Mouse (Mus musculus): ENCODE results near the gene Tubb4b. TPM values are rescaled to one million over a fixed set of nuclear protein-coding genes. Genes with fewer than 3 reads are reported as not detected.

The Tubb4b gene
- 527 and 537 TPM in 2 replicates for polyA plus RNA-seq (2012; rRNA removed)

DNA sequence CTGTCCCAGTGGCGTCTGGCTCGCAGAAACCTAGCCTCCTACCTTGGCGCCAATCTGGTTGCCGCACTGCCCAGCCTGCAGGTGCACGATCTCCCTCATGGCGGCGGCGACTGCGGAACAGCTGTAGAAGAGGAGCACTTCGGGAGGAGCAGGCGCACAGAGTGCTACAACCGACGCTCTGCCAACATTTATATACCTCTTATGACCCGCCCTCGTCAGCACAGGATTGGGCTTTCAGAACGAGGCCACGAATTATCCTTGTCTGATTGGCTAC is at the start of gene Tubb4b:
Gene Tubb4b, minus strand, starts transcription at position 211 of the 274 bp plus-strand sequence.
- peaks cover 4% of the 10 kb centered on the region; the same call in 1 of the 2 replicates for H3K4me1 ChIP-seq (ENCODE audit: control insufficient read depth, insufficient read depth, low read length)
- H3K4me3 ChIP-seq (ENCODE audit: insufficient read depth, low read length), result peak within 1 kb of the TSS; percentile 56
- H3K27ac ChIP-seq (ENCODE audit: insufficient read depth, low read length), result peak within 1 kb of the TSS; percentile 82
- TF ChIP-seq POLR2A (IDR thresholded peaks at IDR 0.05; ENCODE audit: extremely low read depth, insufficient read depth, low read length), result peak; percentile 100
- no peak for TF ChIP-seq CTCF (IDR thresholded peaks at IDR 0.05; ENCODE audit: extremely low read depth, insufficient read depth, low read length)

DNA sequence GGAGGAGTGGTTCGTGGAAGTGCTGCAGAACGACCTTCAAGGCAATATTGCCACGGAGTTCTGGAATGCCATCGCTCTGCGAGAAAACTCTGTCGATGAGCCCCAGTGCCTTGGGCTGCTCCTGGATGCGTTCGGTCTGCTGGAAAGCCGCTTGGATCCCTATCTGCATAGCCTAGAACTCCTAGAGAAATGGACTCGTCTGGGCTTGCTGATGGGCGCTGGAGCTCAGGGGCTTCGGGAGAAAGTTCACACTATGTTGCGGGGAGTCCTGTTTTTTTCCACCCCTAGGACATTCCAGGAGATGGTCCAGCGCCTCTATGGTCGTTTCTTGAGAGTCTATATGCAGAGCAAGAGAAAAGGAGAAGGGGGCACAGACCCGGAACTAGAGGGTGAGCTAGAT is 48.5 kb upstream of the Tubb4b start:
- TF ChIP-seq CTCF (IDR thresholded peaks at IDR 0.05; ENCODE audit: extremely low read depth, insufficient read depth, low read length) (no peak), POLR2A (IDR thresholded peaks at IDR 0.05; ENCODE audit: extremely low read depth, insufficient read depth, low read length) (no peak)
- Histone ChIP-seq H3K4me1 (ENCODE audit: control insufficient read depth, insufficient read depth, low read length) (no peaks in the 10 kb centered on the region; the same call in 1 of the 2 replicates), H3K4me3 (ENCODE audit: insufficient read depth, low read length) (peak overlapping the region; percentile 81), H3K27ac (ENCODE audit: insufficient read depth, low read length) (no peak overlapping the region)

DNA sequence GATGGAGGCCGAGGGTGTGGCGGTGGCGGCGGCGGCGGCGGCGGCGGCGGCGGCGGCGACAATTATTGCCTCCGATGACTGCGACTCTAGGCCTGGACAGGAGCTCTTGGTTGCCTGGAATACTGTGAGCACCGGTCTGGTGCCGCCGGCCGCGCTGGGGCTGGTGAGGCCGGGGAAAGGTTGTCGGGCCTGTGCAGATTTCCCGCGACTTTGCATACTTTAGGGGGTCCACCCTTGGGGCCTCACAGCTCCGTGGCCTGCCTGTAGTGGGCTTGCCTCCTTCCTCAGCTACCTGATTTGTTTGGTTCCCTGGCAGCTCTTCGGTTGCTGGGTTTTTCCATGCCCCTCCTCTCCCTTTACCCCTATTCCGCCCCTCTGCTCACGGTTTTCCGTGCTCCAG is 48.0 kb upstream of the Tubb4b start:
- Histone ChIP-seq H3K27ac (ENCODE audit: insufficient read depth, low read length) (no peak overlapping the region), H3K4me3 (ENCODE audit: insufficient read depth, low read length) (peak overlapping the region; percentile 81), H3K4me1 (ENCODE audit: control insufficient read depth, insufficient read depth, low read length) (no peaks in the 10 kb centered on the region; the same call in 1 of the 2 replicates)
- TF ChIP-seq POLR2A (IDR thresholded peaks at IDR 0.05; ENCODE audit: extremely low read depth, insufficient read depth, low read length), result no peak
- TF ChIP-seq CTCF (IDR thresholded peaks at IDR 0.05; ENCODE audit: extremely low read depth, insufficient read depth, low read length), result no peak

DNA sequence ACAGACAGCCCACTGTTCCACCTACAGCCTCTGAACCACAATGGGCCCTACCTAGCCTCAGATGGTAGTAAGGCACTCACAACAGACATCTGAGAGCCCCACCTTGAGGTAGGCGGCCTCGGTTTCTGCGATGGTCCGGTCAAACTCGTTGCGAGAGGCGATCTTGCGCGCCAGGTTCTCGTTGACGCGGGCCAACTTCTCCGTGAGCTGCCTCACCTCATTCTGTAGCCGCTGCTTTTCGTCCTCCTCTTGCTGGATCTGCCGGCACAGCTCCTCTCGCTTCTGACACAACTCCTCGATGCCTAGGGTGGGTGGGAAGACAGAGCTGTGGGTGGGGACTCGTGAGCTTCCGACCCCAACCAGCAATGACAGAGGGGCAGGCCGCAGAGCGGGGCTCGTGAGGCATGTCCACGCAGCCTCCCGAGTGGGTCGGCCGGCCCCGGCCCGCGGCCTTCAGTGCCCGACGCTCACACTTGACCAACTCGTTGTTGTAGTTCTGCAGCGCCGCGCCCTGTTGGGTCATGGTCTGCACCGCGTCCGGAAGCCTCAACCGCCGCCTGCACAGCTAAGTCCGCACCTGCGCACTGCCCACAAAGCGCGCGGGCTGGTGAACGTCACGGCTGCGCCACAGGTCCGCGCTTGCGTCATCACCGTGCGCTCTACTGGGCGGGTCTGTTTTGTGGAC is 47.5 kb upstream of the Tubb4b start, which contains the start of the genes Ssna1 and Anapc2:
Gene Ssna1, minus strand, starts transcription at position 612 of the 685 bp plus-strand sequence.
Gene Anapc2, plus strand, starts transcription at position 652 of the 685 bp plus-strand sequence.
- TF ChIP-seq POLR2A (IDR thresholded peaks at IDR 0.05; ENCODE audit: extremely low read depth, insufficient read depth, low read length) (peak; percentile 92), CTCF (IDR thresholded peaks at IDR 0.05; ENCODE audit: extremely low read depth, insufficient read depth, low read length) (0 out of 2 replicates have a peak, but pooled peaks have one; percentile 20)
- Histone ChIP-seq H3K27ac (ENCODE audit: insufficient read depth, low read length) (no peak within 1 kb of the TSS), H3K4me3 (ENCODE audit: insufficient read depth, low read length) (peak within 1 kb of the TSS; percentile 81), H3K4me1 (ENCODE audit: control insufficient read depth, insufficient read depth, low read length) (no peaks in the 10 kb centered on the region; the same call in 1 of the 2 replicates)

DNA sequence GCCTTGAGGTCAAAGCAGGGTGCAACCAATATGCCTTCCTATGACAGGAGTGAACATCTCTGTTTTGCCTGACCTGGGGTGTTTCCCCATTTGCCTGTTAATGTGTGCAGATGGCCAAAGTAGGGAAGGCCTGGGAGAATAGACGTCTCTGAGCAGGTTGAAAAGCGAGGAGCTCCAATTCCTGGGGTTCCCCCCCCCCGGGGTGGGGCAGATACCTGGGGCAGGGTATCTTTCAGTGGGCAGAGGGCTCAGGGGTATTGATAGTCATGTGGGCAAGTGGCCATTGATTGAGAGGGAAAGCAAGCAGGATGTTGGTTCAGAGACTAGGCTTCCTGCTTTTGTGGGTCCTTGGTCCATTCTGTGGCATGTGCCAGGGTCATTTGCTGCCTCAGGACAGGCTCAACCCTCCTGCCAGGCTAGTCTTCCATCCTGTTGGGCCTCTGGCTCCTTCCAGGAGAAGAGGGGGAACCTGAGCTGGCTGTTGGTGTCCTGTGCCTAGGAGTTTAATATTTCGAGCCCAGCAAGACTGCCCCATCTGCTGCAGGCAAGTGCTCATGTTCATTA is 43.3 kb upstream of the Tubb4b start:
- peak overlapping the region; percentile 7 for H3K27ac ChIP-seq (ENCODE audit: insufficient read depth, low read length)
- H3K4me3 ChIP-seq (ENCODE audit: insufficient read depth, low read length), result no peak overlapping the region
- TF ChIP-seq POLR2A (IDR thresholded peaks at IDR 0.05; ENCODE audit: extremely low read depth, insufficient read depth, low read length) (no peak), CTCF (IDR thresholded peaks at IDR 0.05; ENCODE audit: extremely low read depth, insufficient read depth, low read length) (no peak)
- peaks cover 7% of the 10 kb centered on the region for H3K4me1 ChIP-seq (ENCODE audit: control insufficient read depth, insufficient read depth, low read length)

DNA sequence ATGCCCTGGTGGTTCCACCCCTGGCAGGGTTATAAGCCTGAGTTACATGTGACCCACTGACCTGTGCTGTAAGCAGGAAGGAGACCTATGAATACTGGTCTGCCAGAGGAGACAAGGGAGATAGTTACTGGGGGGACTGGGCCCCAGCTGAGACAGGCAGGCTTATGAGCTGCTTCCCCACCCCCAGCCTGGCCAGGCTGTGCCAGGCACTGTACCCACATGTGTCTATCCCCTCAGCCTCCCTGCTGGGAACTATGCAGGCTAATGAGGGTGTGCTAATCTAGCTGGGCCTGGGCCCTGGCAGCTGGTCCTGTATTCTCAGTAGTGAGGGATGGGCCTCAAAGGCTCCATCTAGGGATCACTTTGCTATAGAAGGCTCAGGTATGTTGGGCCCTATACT is 42.7 kb upstream of the Tubb4b start:
- H3K4me1 ChIP-seq (ENCODE audit: control insufficient read depth, insufficient read depth, low read length), result peaks cover 7% of the 10 kb centered on the region
- no peak overlapping the region for H3K4me3 ChIP-seq (ENCODE audit: insufficient read depth, low read length)
- TF ChIP-seq CTCF (IDR thresholded peaks at IDR 0.05; ENCODE audit: extremely low read depth, insufficient read depth, low read length) (no peak), POLR2A (IDR thresholded peaks at IDR 0.05; ENCODE audit: extremely low read depth, insufficient read depth, low read length) (0 out of 2 replicates have a peak, but pooled peaks have one; percentile 12)
- peak overlapping the region; percentile 89 for H3K27ac ChIP-seq (ENCODE audit: insufficient read depth, low read length)

DNA sequence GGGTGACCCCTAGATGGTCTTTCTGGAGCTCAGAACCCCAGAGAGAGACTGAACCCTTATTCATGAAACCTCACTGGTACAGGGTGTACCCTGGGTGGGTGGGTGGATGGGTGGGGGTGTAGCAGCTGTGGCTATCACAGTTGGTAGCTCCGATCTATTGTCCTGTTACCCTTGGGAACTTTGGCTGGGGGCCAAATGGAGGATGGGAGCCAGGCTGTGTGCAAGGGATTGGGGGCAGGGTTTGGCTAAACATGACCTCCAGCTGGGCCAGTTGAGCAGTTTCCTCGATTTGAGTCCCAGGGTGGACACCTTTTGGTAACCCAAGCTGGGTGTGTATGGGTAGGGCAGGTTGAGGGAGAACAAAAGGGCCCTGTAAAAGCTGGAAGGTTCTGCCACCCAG is 42.2 kb upstream of the Tubb4b start:
- TF ChIP-seq POLR2A (IDR thresholded peaks at IDR 0.05; ENCODE audit: extremely low read depth, insufficient read depth, low read length) (no peak), CTCF (IDR thresholded peaks at IDR 0.05; ENCODE audit: extremely low read depth, insufficient read depth, low read length) (no peak)
- H3K4me3 ChIP-seq (ENCODE audit: insufficient read depth, low read length), result peak overlapping the region; percentile 27
- peak overlapping the region; percentile 89 for H3K27ac ChIP-seq (ENCODE audit: insufficient read depth, low read length)
- H3K4me1 ChIP-seq (ENCODE audit: control insufficient read depth, insufficient read depth, low read length), result peaks cover 7% of the 10 kb centered on the region

DNA sequence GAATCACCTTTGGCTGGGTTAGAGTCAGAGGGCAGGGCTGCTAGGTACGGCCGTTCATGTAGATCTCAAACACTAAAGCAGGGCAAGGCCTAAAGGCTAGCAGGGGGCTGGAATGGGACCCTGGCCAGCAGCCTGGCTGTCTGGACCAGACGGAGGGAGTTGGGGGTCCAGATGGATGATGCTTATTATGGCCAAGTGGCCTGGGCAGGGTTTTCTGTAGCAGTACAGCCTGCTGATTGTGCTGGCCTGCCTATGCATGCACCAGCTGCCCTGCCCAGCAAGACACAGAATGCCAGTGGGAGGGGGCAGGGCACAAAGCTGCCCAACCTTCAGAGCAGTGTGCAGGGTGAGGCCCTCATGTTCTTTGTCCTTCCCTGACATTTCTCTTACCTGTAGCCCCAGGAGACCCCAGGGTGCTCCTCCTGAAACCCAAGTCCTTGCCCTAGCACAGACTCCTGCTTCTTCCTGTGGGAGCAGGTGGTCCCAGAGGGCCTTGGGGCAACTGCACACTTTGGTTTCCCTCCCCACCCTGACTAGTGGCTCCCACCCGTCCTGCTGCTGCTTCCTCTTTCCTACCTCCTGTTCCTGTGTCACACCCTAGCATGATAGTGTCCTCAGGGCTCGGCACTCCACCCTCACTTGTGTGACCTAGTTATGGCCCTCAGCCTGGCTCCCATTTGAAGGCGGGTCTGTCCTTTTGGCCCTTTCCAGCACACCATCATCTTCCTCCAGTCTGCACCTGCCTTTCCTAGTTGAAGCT is 41.6 kb upstream of the Tubb4b start:
- Histone ChIP-seq H3K27ac (ENCODE audit: insufficient read depth, low read length) (peak overlapping the region; percentile 88), H3K4me1 (ENCODE audit: control insufficient read depth, insufficient read depth, low read length) (peaks cover 7% of the 10 kb centered on the region), H3K4me3 (ENCODE audit: insufficient read depth, low read length) (peak overlapping the region; percentile 27)
- TF ChIP-seq CTCF (IDR thresholded peaks at IDR 0.05; ENCODE audit: extremely low read depth, insufficient read depth, low read length) (no peak), POLR2A (IDR thresholded peaks at IDR 0.05; ENCODE audit: extremely low read depth, insufficient read depth, low read length) (peak; percentile 21; the same call in 1 of the 2 replicates)

DNA sequence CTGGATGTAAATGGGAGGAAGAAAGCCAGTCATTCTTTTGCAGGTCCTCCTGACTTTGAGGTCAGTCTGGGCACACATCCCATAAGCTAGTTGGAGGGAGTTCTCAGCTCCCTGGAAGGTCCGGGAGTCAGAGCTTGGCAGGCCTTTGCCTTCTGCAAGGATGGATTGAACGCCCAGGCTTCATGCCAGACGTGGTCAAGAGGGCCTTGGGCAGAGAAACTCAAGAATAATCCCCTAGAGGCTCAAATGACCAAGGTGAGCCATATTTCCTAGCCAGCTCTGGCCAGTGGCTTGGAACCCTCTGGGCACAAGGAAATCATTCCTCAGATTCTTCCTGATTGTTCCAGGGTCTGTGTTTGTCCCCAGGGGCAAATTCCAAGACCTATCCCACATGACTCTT is 40.3 kb upstream of the Tubb4b start:
- Histone ChIP-seq H3K27ac (ENCODE audit: insufficient read depth, low read length) (peak overlapping the region; percentile 88; the same call in 1 of the 2 replicates), H3K4me3 (ENCODE audit: insufficient read depth, low read length) (peak overlapping the region; percentile 27), H3K4me1 (ENCODE audit: control insufficient read depth, insufficient read depth, low read length) (peaks cover 7% of the 10 kb centered on the region)
- TF ChIP-seq POLR2A (IDR thresholded peaks at IDR 0.05; ENCODE audit: extremely low read depth, insufficient read depth, low read length) (no peak), CTCF (IDR thresholded peaks at IDR 0.05; ENCODE audit: extremely low read depth, insufficient read depth, low read length) (no peak)
